Mouse (Mus musculus): ENCODE data around the gene March10. TPM values are rescaled to one million over a fixed set of nuclear protein-coding genes. Genes with fewer than 3 reads are reported as not detected.

March10 gene
- polyA plus RNA-seq, 1 experiment from 2014 or later = 0.31 TPM

DNA sequence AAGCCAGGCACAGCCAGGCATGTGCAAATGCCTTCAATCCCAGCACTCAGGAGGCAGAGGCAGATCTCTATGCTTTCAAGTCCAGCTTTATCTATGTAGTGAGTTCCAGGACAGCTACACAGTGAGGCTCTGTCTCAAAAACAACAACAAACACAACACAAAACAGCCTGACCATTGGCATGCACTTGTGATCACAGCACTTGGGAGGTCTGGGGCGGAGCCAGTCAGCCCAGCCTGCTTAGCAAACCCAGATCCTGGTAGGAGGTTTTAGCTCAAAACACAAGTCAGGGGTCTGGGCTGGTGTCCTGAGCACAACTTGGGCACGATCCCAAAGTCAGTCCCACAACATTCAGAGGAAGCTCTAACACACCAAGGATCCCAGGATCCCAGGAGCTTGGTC lies 18.2 kb upstream of the March10 start:
- H3K4me1 ChIP-seq = peaks cover 9% of the 10 kb centered on the region
- no peaks in the 10 kb centered on the region for H3K27me3 ChIP-seq
- no peaks in the 10 kb centered on the region for H3K36me3 ChIP-seq
- ATAC-seq (ENCODE audit: low FRiP score) = no peak
- H3K4me3 ChIP-seq = no peak overlapping the region
- H3K9ac ChIP-seq = no peak overlapping the region
- 58% methylated on average over 2 of the region's 2 CpGs for WGBS
- no peak overlapping the region for H3K4me2 ChIP-seq (replicated peaks)
- H3K27ac ChIP-seq = no peak overlapping the region
- H3K9me3 ChIP-seq (replicated peaks) = no peaks in the 10 kb centered on the region

DNA sequence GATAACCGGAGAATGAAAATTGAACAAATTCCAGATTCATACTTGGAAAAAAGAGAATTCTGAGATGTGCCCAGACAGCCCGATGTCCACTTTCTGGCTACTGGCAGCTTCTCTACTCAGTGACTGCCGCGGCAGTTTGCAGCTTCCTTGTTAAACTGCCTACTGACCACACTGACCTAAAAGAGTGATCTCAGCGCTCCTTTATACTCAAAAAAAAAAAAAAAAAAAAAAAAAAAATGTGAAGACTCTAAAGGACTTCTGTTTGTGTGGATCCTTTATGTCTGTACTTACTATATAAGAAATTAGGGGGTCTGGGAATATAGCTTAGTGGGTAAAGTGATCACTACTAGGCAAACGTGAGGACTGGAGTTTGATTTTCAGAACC lies 17.8 kb upstream of the March10 start:
- no peaks in the 10 kb centered on the region for H3K36me3 ChIP-seq
- no peaks in the 10 kb centered on the region for H3K9me3 ChIP-seq (replicated peaks)
- H3K4me2 ChIP-seq (replicated peaks) = no peak overlapping the region
- no peak overlapping the region for H3K27ac ChIP-seq
- H3K4me3 ChIP-seq = no peak overlapping the region
- H3K4me1 ChIP-seq = peaks cover 13% of the 10 kb centered on the region
- WGBS = 55% methylated on average over 6 of the region's 6 CpGs
- no peak for ATAC-seq (ENCODE audit: low FRiP score)
- H3K27me3 ChIP-seq = no peaks in the 10 kb centered on the region
- H3K9ac ChIP-seq = no peak overlapping the region

DNA sequence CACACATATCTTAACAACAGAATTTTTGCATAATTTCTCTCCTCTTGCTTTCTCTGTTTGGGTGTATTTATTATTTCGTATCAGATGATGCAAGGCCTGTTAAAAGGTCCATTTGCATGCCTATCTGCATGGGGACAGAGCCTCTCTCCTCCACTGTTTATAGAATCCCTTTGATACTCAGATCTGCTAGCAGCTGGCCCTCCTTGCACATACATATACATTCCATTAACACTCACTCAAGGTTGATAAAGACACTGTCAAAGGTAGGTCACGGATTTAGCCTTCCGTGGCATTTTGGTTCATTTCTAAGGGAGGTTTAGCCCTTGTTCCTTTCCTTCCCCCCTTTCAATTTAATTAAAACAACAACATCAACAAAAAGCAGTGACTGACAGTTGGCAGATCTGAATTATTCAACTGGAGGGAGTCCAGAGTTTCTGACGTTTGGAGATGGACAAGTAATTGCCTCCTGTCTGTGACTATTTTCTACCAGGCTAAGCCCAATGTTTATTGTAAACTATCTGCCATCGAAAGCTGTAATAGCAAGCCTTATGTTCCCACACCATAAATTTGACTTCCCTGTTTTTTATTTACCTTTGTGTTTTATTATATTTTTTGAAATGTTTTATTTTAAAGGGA lies 17.3 kb upstream of the March10 start:
- peaks cover 18% of the 10 kb centered on the region for H3K4me1 ChIP-seq
- H3K9ac ChIP-seq = no peak overlapping the region
- H3K36me3 ChIP-seq = no peaks in the 10 kb centered on the region
- no peak overlapping the region for H3K4me3 ChIP-seq
- WGBS = 45% methylated on average over 5 of the region's 5 CpGs
- 0 out of 2 replicates have a peak, but pooled peaks have one; percentile 66 for ATAC-seq (ENCODE audit: low FRiP score)
- H3K27ac ChIP-seq = no peak overlapping the region
- no peaks in the 10 kb centered on the region for H3K27me3 ChIP-seq
- H3K4me2 ChIP-seq (replicated peaks) = no peak overlapping the region
- H3K9me3 ChIP-seq (replicated peaks) = no peaks in the 10 kb centered on the region

DNA sequence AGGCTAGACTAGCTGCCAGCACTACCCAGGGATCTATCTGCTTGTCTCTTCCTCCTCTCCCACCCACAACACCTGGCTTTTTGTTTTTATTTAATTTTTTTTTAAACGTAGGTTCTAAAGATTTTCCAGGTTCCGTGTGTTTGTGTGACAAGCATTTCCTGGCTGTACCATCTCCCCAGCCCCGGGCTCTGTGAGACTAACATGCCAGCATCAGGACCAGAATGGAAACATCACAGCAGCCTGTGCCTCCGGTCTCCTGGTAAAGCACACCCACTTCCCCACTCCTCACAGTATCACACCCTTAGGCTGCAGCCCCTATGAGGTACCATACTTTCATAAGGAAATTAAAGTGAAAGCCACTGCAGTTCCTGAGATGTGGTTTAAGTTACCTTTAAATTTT lies 16.1 kb upstream of the March10 start:
- ATAC-seq (ENCODE audit: low FRiP score) = no peak
- Histone ChIP-seq H3K27ac (no peak overlapping the region), H3K9me3 (replicated peaks) (no peaks in the 10 kb centered on the region), H3K4me2 (replicated peaks) (no peak overlapping the region), H3K36me3 (no peaks in the 10 kb centered on the region), H3K4me3 (no peak overlapping the region), H3K9ac (no peak overlapping the region), H3K27me3 (no peaks in the 10 kb centered on the region), H3K4me1 (peaks cover 22% of the 10 kb centered on the region)
- WGBS = 71% methylated on average over 4 of the region's 4 CpGs

DNA sequence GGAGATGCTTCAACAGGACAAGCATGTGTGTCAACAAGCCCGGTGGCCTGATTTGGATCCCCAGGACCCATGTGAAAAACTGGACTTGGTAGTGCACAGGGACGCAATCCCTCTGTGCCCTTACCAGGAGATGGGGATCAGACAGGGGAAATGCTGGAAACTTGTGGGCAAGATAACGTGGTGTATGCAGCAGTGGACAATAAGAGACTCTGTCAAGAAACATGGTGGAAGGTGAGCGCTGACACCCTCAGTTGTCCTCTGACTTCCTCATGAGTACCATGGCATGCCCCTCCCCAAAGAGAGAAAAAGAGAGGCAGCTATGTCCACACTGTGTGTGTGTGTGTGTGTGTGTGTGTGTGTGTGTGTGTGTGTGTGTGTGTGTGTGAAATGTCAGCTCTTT lies 14.4 kb upstream of the March10 start:
- ATAC-seq (ENCODE audit: low FRiP score) = no peak
- H3K4me2 ChIP-seq (replicated peaks) = no peak overlapping the region
- 88% methylated on average over 4 of the region's 4 CpGs for WGBS
- H3K27ac ChIP-seq = no peak overlapping the region
- H3K27me3 ChIP-seq = peaks cover 3% of the 10 kb centered on the region; the same call in 1 of the 2 replicates
- no peaks in the 10 kb centered on the region for H3K9me3 ChIP-seq (replicated peaks)
- no peak overlapping the region for H3K4me3 ChIP-seq
- no peak overlapping the region for H3K9ac ChIP-seq
- H3K4me1 ChIP-seq = peaks cover 26% of the 10 kb centered on the region
- H3K36me3 ChIP-seq = no peaks in the 10 kb centered on the region

DNA sequence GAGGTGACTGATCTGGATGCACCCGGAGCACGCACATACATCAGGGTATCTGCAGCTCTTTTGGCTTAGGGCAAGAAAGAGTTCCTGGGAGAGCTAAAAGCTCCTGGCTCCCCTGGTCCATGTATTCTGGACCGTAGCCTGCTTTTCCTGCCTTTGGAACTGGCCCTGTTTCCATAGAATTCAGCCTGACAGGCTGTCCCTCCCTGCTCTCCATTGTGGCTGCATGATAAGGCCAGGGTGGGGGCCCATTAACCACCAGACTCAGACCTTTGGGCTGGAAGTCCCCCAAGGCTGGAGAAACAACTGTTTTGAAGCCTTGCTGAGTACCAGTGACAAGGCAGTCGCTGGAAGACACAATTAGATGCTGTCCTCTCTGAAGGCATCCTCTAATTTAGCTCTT lies 13.0 kb upstream of the March10 start:
- no peak overlapping the region for H3K4me3 ChIP-seq
- no peak overlapping the region for H3K4me2 ChIP-seq (replicated peaks)
- ATAC-seq (ENCODE audit: low FRiP score) = no peak
- H3K9me3 ChIP-seq (replicated peaks) = no peaks in the 10 kb centered on the region
- peaks cover 3% of the 10 kb centered on the region; the same call in 1 of the 2 replicates for H3K27me3 ChIP-seq
- WGBS = 81% methylated on average over 4 of the region's 4 CpGs
- peaks cover 26% of the 10 kb centered on the region for H3K4me1 ChIP-seq
- H3K36me3 ChIP-seq = no peaks in the 10 kb centered on the region
- H3K9ac ChIP-seq = no peak overlapping the region
- no peak overlapping the region for H3K27ac ChIP-seq

DNA sequence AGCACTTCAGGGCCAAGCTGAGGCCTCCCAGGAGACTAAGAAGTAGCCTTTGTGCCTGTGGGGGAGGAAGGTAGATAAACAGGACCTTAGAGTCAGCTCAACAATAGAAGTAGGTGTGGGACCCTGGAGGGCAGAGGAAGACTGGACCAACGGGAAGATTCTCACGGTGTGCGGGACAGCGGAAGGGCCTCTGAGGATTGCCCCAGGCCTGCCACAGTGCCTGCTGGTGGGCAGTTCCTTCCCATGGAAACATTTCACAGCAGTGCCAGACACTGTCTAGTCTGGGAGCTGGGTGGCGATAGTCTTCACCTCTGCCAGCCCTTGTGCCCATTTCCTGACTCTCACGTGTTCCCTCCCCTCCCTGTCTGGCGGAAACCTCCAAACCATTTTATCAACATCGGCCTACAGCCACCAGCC lies 12.6 kb upstream of the March10 start:
- 68% methylated on average over 8 of the region's 8 CpGs for WGBS
- no peak overlapping the region for H3K9ac ChIP-seq
- H3K9me3 ChIP-seq (replicated peaks) = no peaks in the 10 kb centered on the region
- H3K27me3 ChIP-seq = peaks cover 3% of the 10 kb centered on the region; the same call in 1 of the 2 replicates
- no peak overlapping the region for H3K27ac ChIP-seq
- no peak overlapping the region for H3K4me3 ChIP-seq
- no peak overlapping the region for H3K4me2 ChIP-seq (replicated peaks)
- peaks cover 26% of the 10 kb centered on the region for H3K4me1 ChIP-seq
- no peak for ATAC-seq (ENCODE audit: low FRiP score)
- no peaks in the 10 kb centered on the region for H3K36me3 ChIP-seq

DNA sequence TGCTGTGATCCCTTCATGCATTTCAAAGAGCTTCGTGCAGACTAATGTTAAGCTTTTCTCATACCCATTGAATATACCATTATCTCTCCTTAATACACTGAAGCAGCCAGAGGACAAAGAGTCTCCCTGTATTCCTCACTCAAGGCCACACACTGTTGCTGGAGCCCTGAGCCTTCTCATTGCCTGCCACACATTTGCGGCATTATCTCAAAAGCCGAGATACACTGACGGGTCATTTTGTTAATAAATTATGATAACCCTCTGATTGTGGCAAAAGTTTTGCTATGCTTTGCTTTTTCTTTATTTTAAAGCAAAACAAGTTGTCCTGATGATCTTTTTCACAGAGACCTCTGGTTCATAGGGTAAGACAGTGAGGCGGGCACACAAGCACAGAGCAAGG lies 11.9 kb upstream of the March10 start:
- WGBS = 75% methylated on average over 5 of the region's 5 CpGs
- peaks cover 3% of the 10 kb centered on the region; the same call in 1 of the 2 replicates for H3K27me3 ChIP-seq

DNA sequence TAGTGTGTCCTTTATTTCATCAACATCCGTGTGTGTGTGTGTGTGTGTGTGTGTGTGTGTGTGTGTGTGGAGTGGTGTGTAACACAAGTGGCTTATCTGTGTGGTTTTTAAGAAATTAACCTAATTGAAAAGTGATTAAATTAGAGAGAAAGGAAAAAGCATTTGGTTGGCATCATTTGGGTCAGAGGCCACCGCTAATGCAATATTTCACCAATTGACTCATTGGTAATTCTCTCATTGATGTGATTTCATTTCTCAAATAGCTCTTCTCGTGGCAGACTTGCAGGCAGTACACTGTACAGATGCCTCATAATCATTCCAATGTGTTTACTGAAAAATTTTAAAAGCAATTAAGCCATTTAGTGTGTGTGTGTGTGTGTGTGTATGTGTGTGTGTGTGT lies 11.3 kb upstream of the March10 start:
- Histone ChIP-seq H3K4me1 (peaks cover 18% of the 10 kb centered on the region), H3K36me3 (no peaks in the 10 kb centered on the region), H3K9ac (no peak overlapping the region), H3K9me3 (replicated peaks) (no peaks in the 10 kb centered on the region), H3K27me3 (peaks cover 3% of the 10 kb centered on the region; the same call in 1 of the 2 replicates), H3K27ac (no peak overlapping the region), H3K4me3 (no peak overlapping the region), H3K4me2 (replicated peaks) (no peak overlapping the region)
- WGBS = 83% methylated on average over 3 of the region's 3 CpGs
- ATAC-seq (ENCODE audit: low FRiP score) = no peak

More for the DNA sequence above, 11.9 kb upstream of the March10 start:
- no peak overlapping the region for H3K4me2 ChIP-seq (replicated peaks)
- no peak overlapping the region for H3K4me3 ChIP-seq
- H3K36me3 ChIP-seq = no peaks in the 10 kb centered on the region
- no peak overlapping the region; the same call in 1 of the 2 replicates for H3K27ac ChIP-seq
- H3K9ac ChIP-seq = no peak overlapping the region
- no peak for ATAC-seq (ENCODE audit: low FRiP score)
- peaks cover 20% of the 10 kb centered on the region for H3K4me1 ChIP-seq
- no peaks in the 10 kb centered on the region for H3K9me3 ChIP-seq (replicated peaks)

DNA sequence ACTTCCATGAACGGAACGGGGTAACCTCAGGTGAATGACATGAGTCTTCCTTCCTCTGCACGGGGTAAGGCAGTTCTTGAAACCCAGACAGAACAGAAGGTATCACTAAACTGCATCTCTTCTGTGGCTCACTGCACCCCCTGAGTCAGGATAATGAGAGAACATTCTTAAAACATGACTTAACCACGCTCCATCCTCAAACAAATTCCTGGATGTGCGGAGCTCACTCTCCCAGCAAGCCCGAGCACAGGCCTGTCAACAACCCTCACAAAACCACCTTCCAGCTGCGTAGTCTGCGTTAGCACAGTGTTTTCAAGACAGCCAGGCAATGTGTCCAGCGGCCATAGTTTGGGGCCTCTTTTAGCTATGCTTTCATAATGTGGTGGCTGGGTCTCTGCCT lies 10.7 kb upstream of the March10 start:
- no peaks in the 10 kb centered on the region for H3K9me3 ChIP-seq (replicated peaks)
- H3K36me3 ChIP-seq = no peaks in the 10 kb centered on the region
- peaks cover 3% of the 10 kb centered on the region; the same call in 1 of the 2 replicates for H3K27me3 ChIP-seq
- H3K27ac ChIP-seq = no peak overlapping the region; the same call in 1 of the 2 replicates
- H3K4me2 ChIP-seq (replicated peaks) = no peak overlapping the region
- H3K4me1 ChIP-seq = peaks cover 21% of the 10 kb centered on the region
- H3K9ac ChIP-seq = no peak overlapping the region
- ATAC-seq (ENCODE audit: low FRiP score) = no peak
- 52% methylated on average over 9 of the region's 9 CpGs for WGBS
- no peak overlapping the region for H3K4me3 ChIP-seq

DNA sequence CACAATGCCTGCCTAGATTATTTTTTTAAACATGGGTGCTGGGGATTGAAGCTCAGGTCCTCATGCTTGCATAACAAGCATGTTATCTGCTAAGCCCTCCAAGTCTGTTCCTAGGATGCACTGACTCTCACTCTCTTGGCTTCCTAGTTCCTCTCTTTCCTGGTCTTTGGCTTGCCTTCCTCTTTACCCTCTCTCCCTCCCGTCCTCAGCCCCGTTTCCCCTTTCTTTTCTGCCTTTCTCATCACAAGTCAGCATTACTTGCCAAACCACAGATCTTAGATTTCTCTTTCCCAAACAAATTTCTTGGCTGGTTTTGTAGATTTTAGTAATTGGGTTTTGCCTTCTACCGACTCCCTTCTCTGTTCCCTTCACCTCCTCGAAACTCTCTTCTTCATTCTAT lies 10.2 kb upstream of the March10 start:
- no peak overlapping the region for H3K9ac ChIP-seq
- no peak overlapping the region for H3K4me3 ChIP-seq
- no peaks in the 10 kb centered on the region for H3K36me3 ChIP-seq
- peaks cover 3% of the 10 kb centered on the region; the same call in 1 of the 2 replicates for H3K27me3 ChIP-seq
- H3K9me3 ChIP-seq (replicated peaks) = no peaks in the 10 kb centered on the region
- peaks cover 21% of the 10 kb centered on the region for H3K4me1 ChIP-seq
- WGBS = 77% methylated on average over 4 of the region's 4 CpGs
- ATAC-seq (ENCODE audit: low FRiP score) = no peak
- no peak overlapping the region for H3K4me2 ChIP-seq (replicated peaks)
- H3K27ac ChIP-seq = 0 out of 2 replicates have a peak overlapping the region, but pooled peaks have one; percentile 55

DNA sequence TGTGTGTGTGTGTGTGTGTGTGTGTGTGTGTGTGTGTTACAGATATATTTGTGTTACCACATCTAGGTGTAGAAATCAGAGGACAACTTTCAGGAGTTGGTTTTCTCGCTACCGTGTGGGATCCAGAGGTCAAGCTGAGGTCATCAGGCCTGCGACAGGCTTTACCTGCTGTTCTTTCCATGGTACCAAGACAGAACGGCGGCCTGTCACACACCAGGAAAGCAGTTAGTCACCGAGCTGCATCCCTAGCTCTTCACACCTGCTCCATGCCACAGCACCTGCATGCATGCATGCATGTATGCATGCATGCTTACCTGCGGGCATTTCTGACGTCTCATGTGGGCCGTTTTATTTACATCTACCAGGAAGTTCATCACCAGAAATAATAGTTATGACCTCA lies 9.0 kb upstream of the March10 start:
- Histone ChIP-seq H3K27ac (no peak overlapping the region), H3K9me3 (replicated peaks) (no peaks in the 10 kb centered on the region), H3K27me3 (peaks cover 3% of the 10 kb centered on the region; the same call in 1 of the 2 replicates), H3K4me3 (no peak overlapping the region), H3K4me1 (peaks cover 21% of the 10 kb centered on the region), H3K9ac (no peak overlapping the region), H3K36me3 (no peaks in the 10 kb centered on the region), H3K4me2 (replicated peaks) (no peak overlapping the region)
- 81% methylated on average over 9 of the region's 9 CpGs for WGBS
- ATAC-seq (ENCODE audit: low FRiP score) = no peak

DNA sequence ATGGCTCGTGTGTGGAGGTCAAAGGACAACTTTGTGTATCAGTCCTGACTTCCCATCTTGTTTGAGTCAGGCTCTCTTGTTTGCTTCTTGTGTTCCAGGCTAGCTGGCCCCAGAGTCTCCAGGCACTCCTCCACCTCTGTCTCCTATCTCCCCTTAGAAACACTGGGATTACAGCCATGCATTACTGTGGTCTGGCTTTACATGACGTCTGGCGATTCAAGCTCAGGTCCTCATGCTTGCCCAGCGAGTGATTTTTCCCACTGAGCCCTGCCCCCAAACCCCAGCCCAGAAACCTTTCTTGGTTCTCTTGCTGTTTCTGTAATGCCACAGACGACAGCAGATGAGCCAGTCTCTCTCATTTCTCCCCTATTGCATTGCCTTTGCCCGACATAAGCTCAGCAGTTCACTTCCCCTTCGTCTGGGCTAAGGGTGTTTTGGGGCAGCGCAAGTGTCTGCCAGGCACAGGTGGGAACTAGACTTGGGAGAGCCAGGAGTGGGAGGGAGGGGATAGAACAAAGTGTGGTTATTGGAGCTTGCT lies 8.0 kb upstream of the March10 start:
- H3K9me3 ChIP-seq (replicated peaks) = no peaks in the 10 kb centered on the region
- WGBS = 80% methylated on average over 8 of the region's 8 CpGs
- no peaks in the 10 kb centered on the region for H3K36me3 ChIP-seq
- H3K4me2 ChIP-seq (replicated peaks) = no peak overlapping the region
- H3K4me3 ChIP-seq = no peak overlapping the region
- H3K27ac ChIP-seq = no peak overlapping the region
- no peak for ATAC-seq (ENCODE audit: low FRiP score)
- H3K27me3 ChIP-seq = peaks cover 3% of the 10 kb centered on the region; the same call in 1 of the 2 replicates
- no peak overlapping the region for H3K9ac ChIP-seq
- peaks cover 21% of the 10 kb centered on the region for H3K4me1 ChIP-seq
